Mouse (Mus musculus) sigmoid colon, adult 10 weeks (tissue): ENCODE data around the gene Pdzd9. TPM values are rescaled to one million over a fixed set of nuclear protein-coding genes. Genes with fewer than 3 reads are reported as not detected.

Experiments
- polyA plus RNA-seq: library from polyadenylated mRNA; stranded (reverse); fragments of 350-450 nt; fragmentation: Illumina TruSeq; extraction: RNeasy Lipid Tissue Mini Kit (QIAGEN cat#74804); gene quantifications from one replicate; pipeline ENCODE4 v1.2.3, GENCODE M21; 2014; ENCODE audit warnings: low read depth, low replicate concordance

Gene Pdzd9
- not detected for polyA plus RNA-seq

GRCm38 (mm10) chr7:120670153-120670875, at the start of gene Pdzd9:
Pdzd9 (minus strand) TSS chr7:120670343.

DNA sequence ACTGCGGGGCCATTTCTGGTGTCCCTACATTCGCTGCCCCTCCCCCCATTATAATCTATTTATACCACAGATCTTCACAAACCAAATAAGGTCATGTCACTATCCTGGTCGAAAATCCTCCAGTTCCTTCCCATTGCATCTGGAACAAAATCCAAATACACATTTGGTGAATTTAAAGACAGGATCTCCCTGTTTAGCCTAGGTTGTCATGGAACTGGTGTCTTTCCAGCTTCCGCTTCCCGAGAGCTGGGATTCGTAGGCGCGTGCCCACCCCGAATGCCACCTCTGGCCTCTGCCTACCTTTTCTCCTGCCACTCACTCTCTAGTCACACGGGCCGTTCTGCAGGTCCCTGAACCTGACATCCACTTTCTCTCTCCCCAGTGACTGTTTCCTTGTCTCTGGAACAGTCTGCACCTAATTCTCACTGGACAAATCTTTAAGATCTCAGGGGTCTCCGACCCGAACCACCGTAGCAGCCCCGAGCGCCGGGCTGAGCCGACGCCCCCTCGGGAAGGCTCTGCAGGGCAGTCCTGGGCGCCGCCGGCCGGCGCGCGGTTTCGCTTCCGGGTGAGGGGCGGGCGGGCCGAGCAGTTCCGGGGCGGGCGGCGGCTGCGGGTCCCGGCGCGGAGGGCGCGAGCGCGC, 7.0 kb upstream of the Pdzd9 start, which contains the start of gene Mosmo:
Gene Mosmo (plus strand): TSS at position 618 of the 643 bp plus-strand sequence.

DNA sequence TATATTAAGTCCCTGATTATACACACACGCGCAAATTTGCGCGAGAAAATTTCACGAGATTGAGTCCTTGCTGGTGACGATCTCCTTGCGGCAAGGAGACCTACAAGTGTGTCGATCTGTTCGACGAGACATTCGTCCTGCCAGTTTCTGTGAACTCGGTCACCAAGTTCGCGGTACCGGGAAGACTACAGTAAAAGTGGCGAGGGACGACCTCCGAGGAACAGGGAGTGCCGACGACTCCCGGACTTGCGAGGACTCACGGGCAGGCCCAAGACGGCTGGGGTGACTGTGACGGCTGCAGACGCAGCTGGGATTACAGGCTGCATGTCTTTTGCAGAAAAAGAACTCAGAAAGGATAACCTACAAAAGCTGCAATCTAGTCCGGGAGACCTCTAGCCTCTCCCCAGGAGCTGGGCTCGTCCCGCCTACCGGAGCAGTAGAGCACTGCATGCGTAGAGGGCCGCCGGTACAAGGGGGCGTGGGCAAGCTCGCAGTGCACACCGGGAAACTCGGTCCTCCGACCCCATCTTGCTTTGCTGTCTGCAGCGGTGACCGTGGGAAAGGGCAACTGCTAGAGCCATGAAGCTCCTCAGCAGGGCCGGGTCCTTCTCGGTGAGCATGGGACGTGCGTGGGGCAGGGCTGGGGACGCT, 35.3 kb downstream of the Pdzd9 start, which contains the start of gene Uqcrc2:
Gene Uqcrc2 (plus strand): TSS at position 466 of the 651 bp plus-strand sequence.

Other genes starting within 250 kb of the Pdzd9 start
- gene Uqcrc2, start 35.2 kb downstream of the Pdzd9 start, polyA plus RNA-seq = 690 TPM
- 36.7 TPM for gene Mosmo, start 7.3 kb upstream of the Pdzd9 start, polyA plus RNA-seq
- gene Vwa3a, start 69.0 kb upstream of the Pdzd9 start, polyA plus RNA-seq = 0.13 TPM
- gene Gm5737, start 142.0 kb upstream of the Pdzd9 start, polyA plus RNA-seq = not detected
- gene Eef2k, start 172.5 kb upstream of the Pdzd9 start, polyA plus RNA-seq = 18.6 TPM
- gene Polr3e, start 247.4 kb upstream of the Pdzd9 start, polyA plus RNA-seq = 10.9 TPM